Mouse (Mus musculus) kidney, postnatal 0 days (tissue): ENCODE measurements around the gene Spa17. TPM values are rescaled to one million over a fixed set of nuclear protein-coding genes. Genes with fewer than 3 reads are reported as not detected.

Source experiments
- ATAC-seq: fragments of 200-750 bp; cut with Nextera tagmentation; replicated peaks from 2 replicates; pipeline ENCODE4 v1.8.0; 2017; ENCODE audit warnings: low read depth, moderate number of reproducible peaks, moderate TSS enrichment, moderate library complexity; ENCODE audit not compliant: low FRiP score
- DNase-seq: peaks from one replicate; pipeline ENCODE4 v3.0.0-alpha.2; 2016; ENCODE audit warnings: low spot score
- H3K27ac ChIP-seq: fragments of 300-500 bp; sonication (generic); 2 replicates; pipeline ENCODE4 v1.5.1; 2014; ENCODE audit warnings: mild to moderate bottlenecking
- H3K27me3 ChIP-seq: fragments of 300-500 bp; sonication (generic); 2 replicates; pipeline ENCODE4 v1.6.1; 2014; ENCODE audit warnings: low read length, mixed read lengths; ENCODE audit not compliant: insufficient read depth
- H3K36me3 ChIP-seq: fragments of 300-500 bp; sonication (generic); 2 replicates; pipeline ENCODE4 v1.6.1; 2014; ENCODE audit warnings: low read length, mixed read lengths; ENCODE audit not compliant: insufficient read depth
- H3K4me1 ChIP-seq: fragments of 300-500 bp; sonication (generic); replicated peaks from 2 replicates; pipeline ENCODE4 v1.6.1; 2014; ENCODE audit warnings: antibody characterized with exemption, low read length, mixed read lengths; ENCODE audit not compliant: insufficient read depth
- H3K4me2 ChIP-seq: fragments of 300-500 bp; sonication (generic); 2 replicates; pipeline ENCODE4 v1.6.1; 2014; ENCODE audit warnings: mild to moderate bottlenecking, low read length, moderate library complexity, mixed read lengths
- H3K4me3 ChIP-seq: fragments of 300-500 bp; sonication (generic); replicated peaks from 2 replicates; pipeline ENCODE4 v1.5.1; 2014; ENCODE audit warnings: low read depth, low read length
- H3K9ac ChIP-seq: fragments of 300-500 bp; sonication (generic); 2 replicates; pipeline ENCODE4 v1.6.1; 2014; ENCODE audit warnings: low read depth, low read length
- H3K9me3 ChIP-seq: fragments of 300-500 bp; sonication (generic); replicated peaks from 2 replicates; pipeline ENCODE4 v1.6.1; 2016; ENCODE audit warnings: low read length, inconsistent platforms, mixed read lengths
- CTCF ChIP-seq: IDR thresholded peaks from 2 replicates; pipeline ENCODE4 v1.5.1; 2016; ENCODE audit warnings: antibody characterized with exemption, low read depth, mild to moderate bottlenecking, moderate library complexity
- WGBS: fragments of 180-500 bp; shearing (Covaris S2); extraction: QIAGEN DNeasy Blood & Tissue Kit; methylation state at CpG from one replicate; pipeline ENCODE4 v1.1.7; 2014; 5-methylcytosine and 5-hydroxymethylcytosine counted together
- polyA plus RNA-seq: library from polyadenylated mRNA; unstranded; fragments of >200 nt; fragmentation: Nextera tagmentation; extraction: Ambion mirVana; gene quantifications from 2 replicates; pipeline ENCODE4 v1.2.1, GENCODE M21; 2015

The Spa17 gene
- polyA plus RNA-seq, 1 experiment from 2014 or later, result 12.3 TPM

GRCm38 (mm10) chr9:37560617-37561016 lies 52.9 kb downstream of the Spa17 start:
- no peaks in the 10 kb centered on the region for H3K36me3 ChIP-seq
- H3K27ac ChIP-seq, result no peak overlapping the region
- no peak for DNase-seq
- no peak overlapping the region for H3K4me3 ChIP-seq
- ATAC-seq, result no peak
- H3K27me3 ChIP-seq, result no peaks in the 10 kb centered on the region
- no peak overlapping the region for H3K9ac ChIP-seq
- H3K9me3 ChIP-seq, result no peaks in the 10 kb centered on the region
- H3K4me1 ChIP-seq, result no peaks in the 10 kb centered on the region
- H3K4me2 ChIP-seq, result no peak overlapping the region
- no peak for TF ChIP-seq CTCF
- 78% methylated on average over 2 of the region's 2 CpGs for WGBS

- WGBS, result 76% methylated on average over 3 of the region's 3 CpGs
- Histone ChIP-seq H3K27me3 (peaks cover 3% of the 10 kb centered on the region; the same call in 1 of the 2 replicates), H3K27ac (no peak overlapping the region), H3K4me1 (0 out of 2 replicates have a peak, but pooled peaks cover 6% of the 10 kb centered on the region), H3K4me2 (no peak overlapping the region), H3K4me3 (no peak overlapping the region), H3K9ac (no peak overlapping the region), H3K9me3 (no peaks in the 10 kb centered on the region), H3K36me3 (no peaks in the 10 kb centered on the region)
- no peak for DNase-seq
- TF ChIP-seq CTCF, result no peak
- no peak for ATAC-seq
Measured at GRCm38 (mm10) chr9:37556366-37556765, 57.2 kb downstream of the Spa17 start.

GRCm38 (mm10) chr9:37554838-37555748 lies 58.4 kb downstream of the Spa17 start, which contains the start of gene Siae:
Gene Siae, plus strand, starts transcription at chr9:37555698.
- Histone ChIP-seq H3K9me3 (no peaks in the 10 kb centered on the region), H3K27me3 (peaks cover 12% of the 10 kb centered on the region; the same call in 1 of the 2 replicates), H3K27ac (no peak within 1 kb of the TSS), H3K4me2 (no peak within 1 kb of the TSS), H3K9ac (no peak within 1 kb of the TSS), H3K4me1 (0 out of 2 replicates have a peak, but pooled peaks cover 6% of the 10 kb centered on the region), H3K36me3 (no peaks in the 10 kb centered on the region), H3K4me3 (no peak within 1 kb of the TSS)
- WGBS, result 18% methylated on average over 7 of the region's 7 CpGs
- no peak for DNase-seq
- ATAC-seq, result peak; percentile 44; the same call in 1 of the 2 replicates
- TF ChIP-seq CTCF, result no peak

- Histone ChIP-seq H3K4me1 (0 out of 2 replicates have a peak, but pooled peaks cover 6% of the 10 kb centered on the region), H3K4me2 (no peak overlapping the region), H3K27me3 (peaks cover 13% of the 10 kb centered on the region; the same call in 1 of the 2 replicates), H3K4me3 (no peak overlapping the region), H3K9ac (no peak overlapping the region), H3K36me3 (no peaks in the 10 kb centered on the region), H3K27ac (no peak overlapping the region), H3K9me3 (no peaks in the 10 kb centered on the region)
- no peak for TF ChIP-seq CTCF
- no peak for DNase-seq
- 86% methylated on average over 1 of the region's 1 CpGs for WGBS
- ATAC-seq, result no peak
Measured at GRCm38 (mm10) chr9:37554279-37554678, 59.2 kb downstream of the Spa17 start.

Other genes with a start within 250 kb of the Spa17 start
- gene Hepacam, start 246.4 kb downstream of the Spa17 start, polyA plus RNA-seq, result 0.09 and 0.16 TPM in 2 replicates
- gene Robo4, start 211.8 kb downstream of the Spa17 start, polyA plus RNA-seq, result 17.5 and 19.4 TPM in 2 replicates
- 0.25 and 0.51 TPM in 2 replicates for gene Robo3, start 180.5 kb downstream of the Spa17 start, polyA plus RNA-seq
- 15.1 and 16.9 TPM in 2 replicates for gene Msantd2, start 124.4 kb downstream of the Spa17 start, polyA plus RNA-seq
- gene Esam, start 85.6 kb downstream of the Spa17 start, polyA plus RNA-seq, result 68.5 and 70.7 TPM in 2 replicates
- 4.2 and 5.5 TPM in 2 replicates for gene Vsig2, start 74.5 kb downstream of the Spa17 start, polyA plus RNA-seq
- 3.3 and 3.6 TPM in 2 replicates for gene Nrgn, start 60.8 kb downstream of the Spa17 start, polyA plus RNA-seq
- gene Siae, start 58.0 kb downstream of the Spa17 start, polyA plus RNA-seq, result 10.2 and 10.6 TPM in 2 replicates
- gene Tbrg1, start 43.6 kb upstream of the Spa17 start, polyA plus RNA-seq, result 135 and 144 TPM in 2 replicates
- 0.12 TPM in 1 of 2 replicates, not detected in the other for gene Panx3, start 55.5 kb upstream of the Spa17 start, polyA plus RNA-seq
- not detected in 2 replicates for gene Olfr160, start 102.5 kb upstream of the Spa17 start, polyA plus RNA-seq
- gene Olfr874, start 131.4 kb upstream of the Spa17 start, polyA plus RNA-seq, result not detected in 2 replicates
- 0.05 and 0.22 TPM in 2 replicates for gene Olfr875, start 158.1 kb upstream of the Spa17 start, polyA plus RNA-seq
- not detected in 2 replicates for gene Olfr876, start 189.3 kb upstream of the Spa17 start, polyA plus RNA-seq
- gene Olfr877, start 240.5 kb upstream of the Spa17 start, polyA plus RNA-seq, result not detected in 2 replicates